Mouse (Mus musculus): Measurements from ENCODE around the gene Creg1.
A peak's percentile ranks its signal among the peaks of the same experiment; 100 is the strongest.
"Not testable (repeated sequence)": the region's sequence is repeated elsewhere in the genome, so short reads cannot be mapped to it uniquely, and the experiment has no call there.

The Creg1 gene

DNA sequence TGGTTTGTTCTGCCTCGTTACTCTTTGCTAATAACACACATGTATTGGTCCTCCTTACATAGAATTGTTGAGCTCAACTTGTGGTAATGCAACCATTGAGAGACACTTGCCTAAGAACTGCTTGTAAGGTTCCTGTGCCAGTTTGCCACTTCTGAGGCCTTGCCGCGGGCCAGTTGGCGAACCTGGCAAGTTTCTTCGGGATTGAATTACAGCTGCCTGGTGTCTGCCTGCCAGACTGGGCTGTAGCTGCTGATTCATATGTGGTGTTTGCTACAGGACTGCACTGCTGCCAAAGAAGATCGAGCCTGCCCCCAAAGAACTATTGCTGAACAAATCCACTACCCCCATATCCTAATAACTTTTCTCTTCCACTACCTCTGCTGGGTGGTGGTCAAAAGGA, 9.3 kb upstream of the Creg1 start:
- DNase-seq = no peak

DNA sequence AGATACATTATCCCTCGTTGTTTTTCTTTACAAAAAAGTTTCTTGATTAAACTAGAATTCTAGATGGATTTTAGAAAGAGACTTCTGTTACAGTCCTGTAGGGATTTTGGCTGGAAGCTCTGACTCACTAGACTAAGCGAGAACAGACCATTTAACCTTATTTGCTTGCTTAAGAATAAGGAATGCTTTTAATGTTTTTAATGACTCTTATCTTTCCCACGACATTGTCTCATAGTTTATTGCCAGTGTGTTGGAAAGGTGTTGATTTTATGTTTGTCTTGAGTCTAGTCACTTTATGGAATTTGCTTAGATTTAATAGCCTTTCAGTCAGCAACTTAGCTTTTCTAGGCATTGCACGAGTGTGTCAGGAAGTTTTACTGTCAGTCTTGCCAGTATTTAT, 8.4 kb upstream of the Creg1 start:
- DNase-seq = no peak

GRCm38 (mm10) chr1:165761522-165762305, 1.8 kb upstream of the Creg1 start:
- DNase-seq = no peak

GRCm38 (mm10) chr1:165762498-165762897, 1.0 kb upstream of the Creg1 start:
- DNase-seq = not testable (repeated sequence)

DNA sequence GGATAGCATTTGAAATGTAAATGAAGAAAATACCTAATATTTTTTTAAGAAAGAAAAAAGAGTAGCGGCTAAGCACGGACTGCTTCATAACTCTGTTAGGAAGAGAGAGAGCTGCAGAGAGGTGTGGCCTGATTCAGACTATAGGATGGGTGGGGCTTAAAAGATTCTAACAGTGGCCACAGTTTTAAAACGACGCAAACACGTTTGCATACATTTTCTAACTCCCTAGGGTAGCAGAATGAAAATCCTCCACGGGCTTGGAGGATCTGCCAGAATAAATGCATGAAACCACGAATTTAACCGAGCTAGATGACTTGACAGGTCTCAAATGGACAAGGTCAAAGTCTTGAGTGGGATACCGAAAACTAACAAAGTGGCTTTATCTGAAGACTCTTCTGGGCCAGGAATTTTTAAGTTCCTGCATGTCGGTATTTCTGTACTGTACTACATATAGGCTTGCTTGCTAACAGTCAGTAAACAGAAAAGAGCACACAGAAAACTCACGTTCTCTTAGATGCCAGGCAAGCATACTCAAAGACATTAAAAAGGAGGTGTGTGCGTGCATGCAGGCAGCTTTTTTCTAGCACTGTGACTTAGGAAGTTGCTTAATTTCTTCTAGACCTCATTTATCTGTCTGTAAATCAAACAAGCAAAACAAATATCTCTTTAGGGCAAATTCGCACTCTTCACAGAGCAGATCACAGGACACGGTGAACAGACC, 472 bp upstream of the Creg1 start:
- no peak for DNase-seq

- DNase-seq = no peak
These were observed 1.0 kb downstream of the Creg1 start for GRCm38 (mm10) chr1:165764571-165764970.

DNA sequence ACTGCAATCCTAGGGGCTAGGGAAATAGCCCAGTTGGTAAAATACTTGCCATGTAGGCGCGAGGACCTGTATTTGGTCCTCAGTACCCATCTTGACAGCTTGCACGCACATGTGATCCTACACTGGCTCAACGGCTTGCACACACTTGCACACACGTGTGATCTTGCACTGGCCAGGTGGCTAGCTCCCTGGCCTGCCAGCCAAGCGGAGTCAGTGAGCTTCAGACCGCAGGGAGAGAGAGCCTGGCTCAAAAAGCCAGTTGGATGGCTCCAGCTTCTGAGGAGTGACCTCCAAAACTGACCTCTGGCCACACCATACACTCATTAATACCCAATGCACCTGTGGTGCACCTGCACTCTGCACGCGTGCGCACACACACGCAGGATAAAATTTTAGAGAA, 1.5 kb downstream of the Creg1 start:
- DNase-seq = no peak

DNA sequence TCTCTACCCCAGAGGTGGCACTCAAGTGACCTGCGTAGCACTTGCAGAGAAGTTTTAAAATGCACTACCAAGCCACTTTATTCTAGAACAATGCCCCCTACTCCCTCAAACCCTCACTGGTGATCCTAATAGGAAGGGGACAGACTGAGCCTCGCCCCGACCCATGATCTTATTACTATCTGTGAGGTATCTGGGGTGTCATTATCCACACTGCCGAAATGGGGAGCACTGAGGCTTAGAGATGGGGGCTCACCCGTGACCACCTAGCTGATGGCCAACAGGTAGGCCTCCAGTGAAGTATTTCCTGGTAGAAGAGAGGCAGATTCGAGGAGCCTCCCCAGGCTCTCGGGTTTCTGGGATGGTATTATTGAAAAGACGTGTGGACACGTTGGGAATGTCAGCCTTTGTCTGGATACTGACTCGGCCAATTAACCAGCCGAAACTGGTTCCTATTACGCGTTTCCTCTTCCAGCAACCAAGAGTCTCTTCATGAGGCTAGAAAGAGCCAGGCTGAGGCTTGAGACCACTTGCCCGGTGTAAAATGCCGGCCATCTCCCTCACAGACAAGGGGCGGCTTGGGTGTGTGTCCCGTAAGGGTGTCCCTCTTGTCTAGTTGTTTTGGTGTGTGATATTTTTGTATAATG, 2.2 kb downstream of the Creg1 start:
- DNase-seq = no peak

DNA sequence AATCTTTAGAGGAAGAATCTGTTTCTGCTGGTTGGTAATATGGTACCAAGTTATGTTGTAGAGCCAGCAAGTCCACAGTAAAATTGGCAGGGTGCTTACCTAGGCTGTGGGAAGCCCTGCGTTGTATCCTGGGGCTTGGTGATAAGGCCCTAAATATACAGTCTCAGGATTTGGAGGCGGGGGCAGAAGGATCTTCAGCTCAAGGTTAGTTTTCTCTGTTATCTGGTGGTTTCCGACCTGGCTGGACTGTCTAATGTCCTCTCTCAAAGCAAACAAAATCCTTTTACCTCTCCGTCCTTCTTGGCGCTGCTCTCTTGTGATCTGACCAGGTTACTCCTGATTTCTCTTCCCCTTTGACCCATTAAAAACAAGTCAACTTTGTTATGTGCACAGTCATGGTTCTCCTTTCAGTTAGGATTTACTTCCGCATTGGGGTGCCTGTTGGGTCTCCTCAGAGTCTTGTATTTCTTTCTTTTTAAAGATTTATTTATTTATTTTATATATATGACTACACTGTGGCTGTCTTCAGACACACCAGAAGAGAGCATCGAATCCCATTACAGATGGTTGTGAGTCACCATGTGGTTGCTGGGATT, 2.8 kb downstream of the Creg1 start:
- DNase-seq = no peak

DNA sequence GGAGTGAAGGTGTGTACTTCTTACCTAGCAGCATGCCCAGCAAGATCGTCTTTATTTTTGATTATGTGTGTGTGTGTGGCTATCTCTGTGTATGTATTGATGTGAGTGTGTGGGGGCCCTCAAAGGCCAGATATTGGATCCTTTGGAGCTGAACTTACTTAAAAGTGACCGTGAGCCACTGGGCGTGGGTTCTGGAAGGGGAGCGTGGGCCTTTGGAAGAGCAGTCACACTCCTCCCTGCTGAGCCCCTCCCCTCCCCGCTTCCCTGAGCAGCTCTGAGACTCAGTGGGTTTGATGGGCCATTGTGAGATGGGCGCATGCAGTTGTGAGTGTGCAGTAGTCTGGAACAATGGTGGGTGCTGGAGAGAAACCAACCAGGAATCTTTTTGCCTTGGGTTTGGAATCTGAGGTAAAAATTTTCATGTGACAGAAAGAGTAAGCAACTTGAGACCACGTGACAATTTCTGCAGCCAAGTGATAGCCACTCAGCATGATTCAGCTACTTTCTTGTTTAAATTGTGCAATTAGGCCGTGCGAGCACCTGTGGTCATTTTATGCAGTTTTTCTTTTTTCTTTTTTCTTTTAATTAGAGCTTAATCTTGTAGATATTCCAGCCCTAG, 5.5 kb downstream of the Creg1 start:
- DNase-seq = no peak

DNA sequence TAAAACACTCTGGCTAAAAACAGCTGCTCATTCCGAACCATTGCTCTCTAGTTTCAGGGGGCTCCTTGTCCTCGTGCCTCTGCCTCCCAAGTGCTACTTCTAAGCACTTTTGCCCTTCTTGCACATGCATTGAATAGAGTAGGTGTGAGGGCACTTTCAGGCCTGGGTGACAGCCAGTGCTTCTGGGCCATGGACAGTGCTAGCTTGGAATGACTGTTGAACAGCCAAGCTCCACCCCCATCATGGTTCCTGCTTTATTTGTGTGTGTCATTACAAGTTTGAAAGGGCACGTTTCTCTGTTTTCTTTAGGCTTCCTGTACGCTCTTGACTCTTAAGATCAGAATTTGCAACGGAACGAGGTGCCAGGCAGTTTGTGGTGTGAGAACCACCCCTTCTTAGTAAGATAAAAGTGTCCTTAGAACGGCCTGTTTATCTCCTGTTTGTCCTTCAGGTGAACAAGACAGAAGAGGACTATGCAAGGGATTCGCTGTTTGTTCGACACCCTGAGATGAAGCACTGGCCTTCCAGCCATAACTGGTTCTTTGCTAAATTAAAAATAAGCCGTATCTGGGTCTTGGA, 6.7 kb downstream of the Creg1 start:
- no peak for DNase-seq

DNA sequence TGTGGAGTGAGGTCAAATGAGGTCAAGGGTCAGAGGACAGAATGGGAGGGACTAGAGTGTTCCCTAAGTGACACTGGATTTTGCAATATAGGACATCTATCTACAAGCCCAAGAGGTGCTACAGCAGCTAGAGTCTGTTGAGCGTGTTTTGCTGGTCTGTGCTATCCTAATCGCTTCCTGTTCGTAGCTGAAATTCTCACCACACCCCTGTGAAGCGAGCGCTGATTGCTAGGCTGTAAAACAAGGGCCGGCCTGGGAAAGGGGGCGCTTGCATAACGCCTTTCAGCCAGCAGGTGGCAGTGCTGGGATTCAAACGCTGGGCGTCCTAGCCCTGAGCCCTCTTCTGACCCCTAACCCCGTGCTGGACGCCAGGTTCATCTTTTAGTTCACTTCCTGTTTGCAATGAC, 7.9 kb downstream of the Creg1 start:
- DNase-seq = peak; percentile 42

- no peak for DNase-seq
These were observed 8.5 kb downstream of the Creg1 start for GRCm38 (mm10) chr1:165771998-165772397.

DNA sequence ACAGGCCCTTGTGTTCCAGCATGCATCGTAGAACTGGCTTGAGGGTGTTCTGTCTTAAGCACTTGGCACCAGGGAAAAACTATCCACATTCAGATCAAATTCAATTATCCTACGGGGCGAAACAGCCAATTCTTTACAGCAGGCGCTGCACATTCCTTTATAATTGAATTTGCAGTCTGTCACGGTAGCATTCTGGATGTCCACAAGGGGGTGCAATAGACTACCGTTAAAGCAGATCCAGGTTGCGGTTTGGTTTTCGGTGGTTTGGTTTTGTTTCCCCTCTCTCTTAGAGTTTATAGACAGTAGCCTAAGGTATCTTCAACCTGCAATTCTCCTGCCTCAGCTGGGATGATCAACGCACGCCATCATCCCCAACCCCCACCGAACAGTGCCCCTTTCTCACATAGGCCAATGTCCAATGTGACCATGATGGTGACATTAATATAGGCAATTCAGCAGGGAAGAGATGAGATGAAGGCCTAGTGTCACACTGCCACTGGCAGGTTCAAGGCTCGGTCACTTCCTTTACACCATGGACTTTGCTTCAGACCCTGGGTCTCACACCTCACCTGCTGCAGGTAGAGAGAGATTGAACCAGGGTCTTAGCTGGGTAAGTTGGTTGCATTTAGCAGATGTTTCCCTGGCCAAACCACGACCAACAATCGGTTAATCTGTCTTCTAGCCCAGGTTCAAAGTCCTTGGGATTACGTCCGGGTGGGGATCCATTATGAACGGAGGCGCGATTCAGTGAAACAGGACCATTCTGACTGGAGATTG, 12.2 kb downstream of the Creg1 start:
- DNase-seq = peak; percentile 27

GRCm38 (mm10) chr1:165779954-165780585, 16.5 kb downstream of the Creg1 start:
- no peak for DNase-seq

- no peak for DNase-seq
These were observed 17.1 kb downstream of the Creg1 start for GRCm38 (mm10) chr1:165780586-165781111.

DNA sequence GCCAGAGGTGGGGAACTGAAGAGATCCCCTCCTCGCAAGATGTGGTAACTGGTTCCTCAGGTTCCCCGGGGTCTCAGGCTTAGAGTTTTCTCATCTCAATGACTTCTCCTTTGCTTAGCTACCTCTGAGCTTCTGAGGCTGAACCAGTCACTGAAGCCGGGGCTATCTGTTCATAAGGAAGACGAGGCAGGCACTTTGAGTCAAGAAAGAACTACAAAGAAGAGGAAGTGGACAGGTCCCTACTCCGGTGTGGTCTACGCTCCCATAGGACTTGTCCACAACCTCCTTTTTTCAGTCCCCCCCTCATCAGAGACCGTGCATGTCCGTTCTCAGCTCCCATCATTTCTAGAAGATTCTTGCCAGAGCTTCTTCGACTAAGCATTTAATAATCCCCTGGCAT, 17.9 kb downstream of the Creg1 start:
- no peak for DNase-seq

DNA sequence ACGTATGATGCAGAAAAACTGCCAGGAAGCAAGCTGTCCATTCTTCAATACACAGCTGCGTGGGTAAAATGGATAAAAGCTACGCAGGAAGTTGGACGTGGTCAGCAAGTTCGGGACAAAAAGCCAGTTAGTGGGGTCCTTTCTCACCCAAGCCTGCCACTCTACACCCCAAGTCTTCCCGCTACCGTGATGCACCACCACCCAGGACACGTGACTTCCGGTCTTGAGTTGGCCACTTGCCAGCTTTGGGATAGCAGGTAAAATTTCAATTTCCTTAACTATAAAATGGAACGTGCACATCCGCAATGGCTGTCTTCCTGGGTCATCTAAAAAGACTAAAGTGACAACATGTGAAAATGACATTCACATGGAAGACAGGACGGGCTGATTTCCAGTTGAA, 18.4 kb downstream of the Creg1 start:
- no peak for DNase-seq

DNA sequence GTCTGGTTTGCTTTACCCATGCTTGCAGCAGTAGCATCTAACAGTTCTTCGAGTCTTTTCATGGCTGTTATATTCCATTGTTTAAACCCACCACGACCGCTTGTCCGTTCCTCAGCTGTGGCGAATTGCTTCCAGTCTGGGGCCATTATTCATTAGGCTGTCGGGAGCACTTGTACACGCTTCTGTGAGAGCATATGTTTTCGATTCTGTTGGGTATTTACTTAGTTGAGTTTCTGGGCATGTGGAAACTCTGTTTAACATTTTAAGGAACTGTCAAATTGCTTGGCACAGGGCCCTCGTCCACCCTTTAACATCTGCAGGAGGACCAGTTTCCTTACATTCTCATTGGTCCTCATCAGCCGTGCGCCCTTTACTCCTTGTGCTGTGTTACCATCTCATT, 22.8 kb downstream of the Creg1 start:
- DNase-seq = no peak

DNA sequence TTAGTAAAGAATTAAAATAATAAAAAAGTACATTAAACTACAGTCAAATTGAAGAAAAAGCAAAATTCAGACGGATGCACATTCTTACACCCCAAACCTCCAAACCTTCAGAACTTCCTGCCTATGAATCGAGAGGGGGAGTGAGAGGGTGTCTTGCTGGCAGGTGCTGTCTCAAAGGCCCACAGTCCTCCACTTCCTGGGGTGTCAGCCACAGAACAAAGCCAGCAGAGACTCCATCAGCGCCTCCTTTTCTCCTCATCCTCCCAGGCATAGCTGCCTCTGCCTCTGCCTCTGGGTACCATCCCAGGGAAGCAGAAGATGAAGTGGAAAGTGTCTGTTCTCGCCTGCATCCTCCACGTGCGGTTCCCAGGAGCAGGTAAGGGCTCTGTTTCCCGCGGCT, 25.0 kb downstream of the Creg1 start, which contains the start of gene Cd247:
TSS of gene Cd247 (plus strand) at position 171 of the 400 bp plus-strand sequence.
- DNase-seq = no peak

DNA sequence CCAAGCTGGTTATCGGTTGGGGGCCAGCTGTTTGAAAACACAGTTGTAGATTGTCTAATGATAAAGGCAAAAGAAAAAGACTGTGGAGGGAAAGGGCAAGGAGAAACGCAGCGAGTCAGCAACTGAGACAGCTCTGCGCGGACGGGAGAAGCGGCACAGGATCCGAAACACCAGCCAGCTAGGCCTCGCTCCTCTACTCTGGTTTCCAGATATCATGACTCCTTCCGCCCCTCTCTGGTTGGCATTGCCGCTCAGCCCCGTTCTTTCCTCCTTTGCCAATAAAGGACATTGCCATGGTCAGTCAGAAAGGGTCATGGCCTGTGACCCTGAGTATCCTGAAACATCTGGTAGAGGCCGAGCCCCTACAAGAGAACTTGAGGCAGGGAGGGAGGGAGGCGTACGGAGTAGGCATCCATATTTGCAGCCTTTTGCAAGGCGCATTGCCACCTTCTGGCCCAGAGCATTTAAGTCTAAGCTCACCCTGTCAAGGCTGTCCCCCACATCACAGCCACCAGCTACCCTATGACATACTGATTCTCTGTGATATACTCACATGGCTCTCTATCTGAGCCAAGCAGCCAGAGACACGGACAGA, 25.6 kb downstream of the Creg1 start:
- DNase-seq = no peak
